Mouse (Mus musculus): ENCODE results near the gene Slc22a20.

The Slc22a20 gene

GRCm38 (mm10) chr19:5986043-5986442, at the start of gene Slc22a20:
Gene Slc22a20 (minus strand): TSS chr19:5986143.
- DNase-seq = no peak

- no peak for DNase-seq
These were observed 44.8 kb upstream of the Slc22a20 start for GRCm38 (mm10) chr19:6030520-6031280.

- DNase-seq = no peak
These were observed 43.5 kb upstream of the Slc22a20 start for GRCm38 (mm10) chr19:6029426-6029825.

GRCm38 (mm10) chr19:6028991-6029390, 43.0 kb upstream of the Slc22a20 start:
- DNase-seq = no peak

- DNase-seq = no peak
These were observed 38.0 kb upstream of the Slc22a20 start for GRCm38 (mm10) chr19:6023930-6024329.

GRCm38 (mm10) chr19:6023059-6023458, 37.1 kb upstream of the Slc22a20 start:
- no peak for DNase-seq

GRCm38 (mm10) chr19:6020276-6020675, 34.3 kb upstream of the Slc22a20 start:
- no peak for DNase-seq

- DNase-seq = peak; percentile 93 to 94
These were observed 32.5 kb upstream of the Slc22a20 start for GRCm38 (mm10) chr19:6018142-6019089.

GRCm38 (mm10) chr19:6016532-6016931, 30.6 kb upstream of the Slc22a20 start:
- DNase-seq = peak; percentile 15 to 24

GRCm38 (mm10) chr19:6015511-6016315, 29.8 kb upstream of the Slc22a20 start, which contains the start of gene Capn1:
Gene Capn1 (minus strand): TSS chr19:6015897.
- DNase-seq = peak; percentile 59 to 63

- DNase-seq = peak; percentile 25 to 32
These were observed 29.1 kb upstream of the Slc22a20 start for GRCm38 (mm10) chr19:6014991-6015510.

- DNase-seq = no peak
These were observed 27.7 kb upstream of the Slc22a20 start for GRCm38 (mm10) chr19:6013691-6014090.

- no peak for DNase-seq
These were observed 23.2 kb upstream of the Slc22a20 start for GRCm38 (mm10) chr19:6009137-6009536.

GRCm38 (mm10) chr19:6007013-6007412, 21.1 kb upstream of the Slc22a20 start:
- no peak for DNase-seq

GRCm38 (mm10) chr19:6005541-6005940, 19.6 kb upstream of the Slc22a20 start:
- no peak for DNase-seq

- DNase-seq = no peak
These were observed 14.0 kb upstream of the Slc22a20 start for GRCm38 (mm10) chr19:5999969-6000368.

- no peak for DNase-seq
These were observed 12.2 kb upstream of the Slc22a20 start for GRCm38 (mm10) chr19:5998180-5998579.

GRCm38 (mm10) chr19:5994711-5995110, 8.8 kb upstream of the Slc22a20 start:
- DNase-seq = no peak

GRCm38 (mm10) chr19:5992012-5992411, 6.1 kb upstream of the Slc22a20 start:
- DNase-seq = no peak

GRCm38 (mm10) chr19:5991467-5991866, 5.5 kb upstream of the Slc22a20 start:
- no peak for DNase-seq

- no peak for DNase-seq
These were observed 5.0 kb upstream of the Slc22a20 start for GRCm38 (mm10) chr19:5990921-5991320.

GRCm38 (mm10) chr19:5990033-5990432, 4.1 kb upstream of the Slc22a20 start:
- no peak for DNase-seq

GRCm38 (mm10) chr19:5989585-5989984, 3.6 kb upstream of the Slc22a20 start:
- DNase-seq = no peak

All from B cell, adult 2 months (primary cell).